Mouse (Mus musculus) midbrain, embryonic 12.5 days (tissue): ENCODE measurements at regions not wholly inside any gene's neighbourhood (a gene's known extent, or its start where the extent isn't known, plus 50 kb on each side); places are given as distances from the start of the nearest gene placed in this dataset.

Source experiments
- ATAC-seq: fragments of 200-750 bp; cut with Nextera tagmentation; 2 replicates; pipeline ENCODE4 v1.8.0; 2017; ENCODE audit warnings: low read depth, moderate TSS enrichment, moderate library complexity; ENCODE audit not compliant: low FRiP score
- H3K27ac ChIP-seq: fragments of 300-500 bp; sonication (generic); replicated peaks from 2 replicates; pipeline ENCODE4 v1.5.1; 2016; ENCODE audit warnings: mild to moderate bottlenecking
- H3K27me3 ChIP-seq: fragments of 300-500 bp; sonication (generic); 2 replicates; pipeline ENCODE4 v1.6.1; 2016; ENCODE audit warnings: mild to moderate bottlenecking
- H3K36me3 ChIP-seq: fragments of 300-500 bp; sonication (generic); 2 replicates; pipeline ENCODE4 v1.6.1; 2016
- H3K4me1 ChIP-seq: fragments of 300-500 bp; sonication (generic); 2 replicates; pipeline ENCODE4 v1.6.1; 2016
- H3K4me2 ChIP-seq: fragments of 300-500 bp; sonication (generic); replicated peaks from 2 replicates; pipeline ENCODE4 v1.6.1; 2016; ENCODE audit warnings: mild to moderate bottlenecking, moderate library complexity
- H3K4me3 ChIP-seq: fragments of 300-500 bp; sonication (generic); 2 replicates; pipeline ENCODE4 v1.5.1; 2016; ENCODE audit warnings: mild to moderate bottlenecking
- H3K9ac ChIP-seq: fragments of 300-500 bp; sonication (generic); replicated peaks from 2 replicates; pipeline ENCODE4 v1.6.1; 2016; ENCODE audit warnings: mild to moderate bottlenecking, moderate library complexity
- H3K9me3 ChIP-seq: fragments of 300-500 bp; sonication (generic); 2 replicates; pipeline ENCODE4 v1.6.1; 2016; ENCODE audit warnings: mild to moderate bottlenecking
- WGBS: fragments of 180-500 bp; shearing (Covaris S2); methylation state at CpG from one replicate; pipeline ENCODE4 v1.1.7; 2016; 5-methylcytosine and 5-hydroxymethylcytosine counted together

DNA sequence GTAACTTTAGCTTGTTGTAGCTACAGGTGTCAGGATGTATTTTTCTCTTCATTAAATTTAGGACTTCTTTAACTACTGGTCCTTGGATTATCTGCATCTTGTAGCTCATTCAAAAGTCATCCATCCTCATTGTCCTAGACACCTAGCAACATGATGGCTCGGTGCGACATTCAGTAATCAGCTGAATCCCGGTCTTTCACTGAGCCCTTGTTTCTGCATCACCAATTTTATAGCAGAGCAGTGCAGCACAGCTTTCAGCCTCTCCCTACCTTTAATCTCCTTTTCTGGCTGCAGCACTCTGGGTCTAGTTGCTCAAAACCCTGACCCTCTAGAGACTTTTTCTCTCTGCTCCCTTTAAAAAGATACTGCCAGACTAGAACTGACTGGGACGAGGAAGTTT, 543.6 kb upstream of the B3galt2 start:
- 56% methylated on average over 4 of the region's 4 CpGs for WGBS
- H3K36me3 ChIP-seq = no peaks in the 10 kb centered on the region
- H3K9ac ChIP-seq = no peak overlapping the region
- no peaks in the 10 kb centered on the region for H3K4me1 ChIP-seq
- H3K27ac ChIP-seq = no peak overlapping the region
- H3K9me3 ChIP-seq = no peaks in the 10 kb centered on the region
- no peak overlapping the region for H3K4me3 ChIP-seq
- no peaks in the 10 kb centered on the region for H3K27me3 ChIP-seq
- ATAC-seq = no peak
- no peak overlapping the region for H3K4me2 ChIP-seq

DNA sequence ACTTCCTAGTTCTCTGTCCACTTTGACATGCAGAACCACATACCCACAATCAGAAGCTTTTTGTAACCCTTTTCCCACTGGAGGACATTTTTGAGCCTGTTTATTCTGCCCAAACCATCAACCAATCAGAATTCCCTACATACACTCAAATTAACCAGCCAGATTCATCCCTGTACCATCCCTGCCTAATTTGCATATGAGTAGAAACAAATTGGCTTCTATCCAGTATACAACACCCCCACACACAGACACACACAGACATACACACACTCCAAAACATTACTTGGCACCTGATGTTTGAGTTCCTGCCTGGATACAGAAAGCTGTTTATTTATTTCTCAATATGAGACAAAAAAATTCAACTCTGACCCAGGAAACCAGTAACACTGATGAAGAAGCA, 542.2 kb upstream of the B3galt2 start:
- Histone ChIP-seq H3K27ac (no peak overlapping the region), H3K27me3 (no peaks in the 10 kb centered on the region), H3K9ac (no peak overlapping the region), H3K36me3 (no peaks in the 10 kb centered on the region), H3K9me3 (no peaks in the 10 kb centered on the region), H3K4me3 (no peak overlapping the region), H3K4me1 (no peaks in the 10 kb centered on the region), H3K4me2 (no peak overlapping the region)
- peak; percentile 56; the same call in 1 of the 2 replicates for ATAC-seq

- no peak for ATAC-seq
- Histone ChIP-seq H3K4me1 (no peaks in the 10 kb centered on the region), H3K9ac (no peak overlapping the region), H3K27ac (no peak overlapping the region), H3K9me3 (no peaks in the 10 kb centered on the region), H3K4me2 (no peak overlapping the region), H3K36me3 (no peaks in the 10 kb centered on the region), H3K27me3 (no peaks in the 10 kb centered on the region), H3K4me3 (no peak overlapping the region)
These were observed 518.3 kb upstream of the B3galt2 start for GRCm38 (mm10) chr1:143122185-143122584.

DNA sequence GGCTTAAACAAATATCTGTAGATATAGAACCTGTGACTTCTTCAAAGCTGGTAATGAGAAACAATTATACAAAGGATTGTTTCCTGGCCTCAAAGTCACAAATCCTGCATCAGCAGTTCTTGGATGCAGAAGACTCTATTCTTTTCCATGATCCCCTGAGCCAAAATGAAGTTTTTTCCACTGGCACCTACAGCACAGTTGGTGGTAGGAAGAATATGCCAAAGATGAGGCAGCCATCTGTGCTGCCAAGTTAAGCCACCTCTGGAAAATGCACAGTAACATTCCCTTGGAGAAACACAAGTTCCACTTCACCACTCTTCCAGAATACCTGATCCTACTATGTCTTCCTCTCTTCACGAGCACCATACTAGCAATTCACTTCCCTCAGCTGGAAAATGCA, 510.2 kb upstream of the B3galt2 start:
- 85% methylated on average over 1 of the region's 1 CpGs for WGBS
- ATAC-seq = no peak
- no peaks in the 10 kb centered on the region for H3K27me3 ChIP-seq
- H3K4me3 ChIP-seq = no peak overlapping the region
- H3K9ac ChIP-seq = no peak overlapping the region
- no peaks in the 10 kb centered on the region for H3K9me3 ChIP-seq
- H3K27ac ChIP-seq = no peak overlapping the region
- H3K36me3 ChIP-seq = no peaks in the 10 kb centered on the region
- H3K4me2 ChIP-seq = no peak overlapping the region
- H3K4me1 ChIP-seq = no peaks in the 10 kb centered on the region

DNA sequence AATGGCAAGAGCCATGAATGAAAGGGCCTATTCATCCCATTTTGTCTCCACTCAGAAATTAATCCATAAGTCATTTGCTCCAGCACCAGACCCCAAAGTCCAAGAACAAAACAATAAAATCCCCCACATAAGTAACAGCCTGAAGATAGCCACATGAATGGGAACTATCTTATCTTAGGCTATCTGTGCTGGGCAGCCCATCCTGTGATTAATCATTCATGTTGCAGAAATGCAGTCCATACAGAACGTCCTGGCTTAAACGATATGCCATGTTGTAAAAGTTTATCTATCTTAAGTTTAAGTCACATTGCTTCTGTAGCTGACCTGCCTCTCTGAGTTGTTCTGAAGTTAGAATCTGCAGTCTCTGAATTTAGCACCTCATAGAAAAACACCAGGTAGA, 507.7 kb upstream of the B3galt2 start:
- H3K4me1 ChIP-seq = no peaks in the 10 kb centered on the region
- no peak overlapping the region for H3K27ac ChIP-seq
- WGBS = 88% methylated on average over 2 of the region's 2 CpGs
- ATAC-seq = no peak
- no peak overlapping the region for H3K4me3 ChIP-seq
- H3K9me3 ChIP-seq = no peaks in the 10 kb centered on the region
- no peaks in the 10 kb centered on the region for H3K27me3 ChIP-seq
- H3K9ac ChIP-seq = no peak overlapping the region
- H3K36me3 ChIP-seq = no peaks in the 10 kb centered on the region
- H3K4me2 ChIP-seq = no peak overlapping the region

DNA sequence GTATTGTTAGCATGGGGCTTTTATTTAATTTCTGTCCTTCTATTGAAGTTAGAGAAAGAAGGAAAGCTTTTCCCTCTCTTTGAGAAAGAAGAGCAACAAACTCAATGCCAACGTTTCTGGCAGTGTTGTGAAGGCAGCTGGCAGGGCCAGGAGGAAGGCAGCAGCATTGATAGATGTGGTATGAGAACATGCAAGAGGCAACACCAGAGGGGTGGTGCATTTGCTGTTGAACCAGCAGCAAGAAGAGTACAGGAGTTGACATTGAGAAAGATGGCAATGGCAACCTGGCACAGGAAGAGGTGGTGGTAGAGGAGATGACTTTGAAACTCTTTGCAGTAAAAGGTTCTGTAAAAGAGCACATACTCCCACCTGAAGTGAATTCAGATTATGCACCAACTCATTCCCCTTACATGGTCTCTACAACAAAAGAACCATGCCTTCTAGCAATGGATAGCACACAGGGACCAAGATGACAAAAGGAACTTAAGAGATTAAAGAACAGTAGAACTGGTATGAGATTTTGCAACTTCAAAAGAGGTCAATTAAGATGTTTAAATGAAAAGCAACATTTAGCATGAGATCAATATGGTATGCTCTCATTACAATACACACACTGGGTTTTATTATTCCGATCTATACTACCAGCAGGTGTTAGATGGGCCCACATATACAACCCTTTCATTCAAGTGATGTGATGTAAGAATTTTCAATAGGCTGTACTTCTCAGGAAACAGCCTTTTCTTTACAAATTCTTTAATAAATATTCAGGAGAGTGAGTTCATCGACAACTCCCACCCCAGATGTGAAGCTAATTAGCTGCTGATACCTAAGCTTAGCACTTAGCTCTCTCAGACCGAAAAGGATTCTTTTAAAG, 495.1 kb upstream of the B3galt2 start:
- H3K9ac ChIP-seq = no peak overlapping the region
- no peaks in the 10 kb centered on the region for H3K9me3 ChIP-seq
- no peak overlapping the region for H3K4me3 ChIP-seq
- no peaks in the 10 kb centered on the region for H3K27me3 ChIP-seq
- H3K36me3 ChIP-seq = no peaks in the 10 kb centered on the region
- ATAC-seq = peak; percentile 85
- no peak overlapping the region for H3K27ac ChIP-seq
- peaks cover 6% of the 10 kb centered on the region; the same call in 1 of the 2 replicates for H3K4me1 ChIP-seq
- 41% methylated on average over 4 of the region's 4 CpGs for WGBS
- no peak overlapping the region for H3K4me2 ChIP-seq

- H3K9ac ChIP-seq = no peak overlapping the region
- H3K36me3 ChIP-seq = no peaks in the 10 kb centered on the region
- no peaks in the 10 kb centered on the region for H3K4me1 ChIP-seq
- ATAC-seq = no peak
- H3K4me3 ChIP-seq = no peak overlapping the region
- H3K27me3 ChIP-seq = no peaks in the 10 kb centered on the region
- H3K4me2 ChIP-seq = no peak overlapping the region
- no peaks in the 10 kb centered on the region for H3K9me3 ChIP-seq
- WGBS = 89% methylated on average over 9 of the region's 9 CpGs
- H3K27ac ChIP-seq = no peak overlapping the region
These were observed 469.2 kb upstream of the B3galt2 start for GRCm38 (mm10) chr1:143171286-143171685.

- H3K4me1 ChIP-seq = no peaks in the 10 kb centered on the region
- H3K4me2 ChIP-seq = no peak overlapping the region
- no peaks in the 10 kb centered on the region for H3K9me3 ChIP-seq
- H3K4me3 ChIP-seq = no peak overlapping the region
- ATAC-seq = no peak
- WGBS = 83% methylated on average over 2 of the region's 2 CpGs
- H3K36me3 ChIP-seq = no peaks in the 10 kb centered on the region
- H3K9ac ChIP-seq = no peak overlapping the region
- H3K27ac ChIP-seq = no peak overlapping the region
- no peaks in the 10 kb centered on the region for H3K27me3 ChIP-seq
These were observed 466.6 kb upstream of the B3galt2 start for GRCm38 (mm10) chr1:143173836-143174235.

DNA sequence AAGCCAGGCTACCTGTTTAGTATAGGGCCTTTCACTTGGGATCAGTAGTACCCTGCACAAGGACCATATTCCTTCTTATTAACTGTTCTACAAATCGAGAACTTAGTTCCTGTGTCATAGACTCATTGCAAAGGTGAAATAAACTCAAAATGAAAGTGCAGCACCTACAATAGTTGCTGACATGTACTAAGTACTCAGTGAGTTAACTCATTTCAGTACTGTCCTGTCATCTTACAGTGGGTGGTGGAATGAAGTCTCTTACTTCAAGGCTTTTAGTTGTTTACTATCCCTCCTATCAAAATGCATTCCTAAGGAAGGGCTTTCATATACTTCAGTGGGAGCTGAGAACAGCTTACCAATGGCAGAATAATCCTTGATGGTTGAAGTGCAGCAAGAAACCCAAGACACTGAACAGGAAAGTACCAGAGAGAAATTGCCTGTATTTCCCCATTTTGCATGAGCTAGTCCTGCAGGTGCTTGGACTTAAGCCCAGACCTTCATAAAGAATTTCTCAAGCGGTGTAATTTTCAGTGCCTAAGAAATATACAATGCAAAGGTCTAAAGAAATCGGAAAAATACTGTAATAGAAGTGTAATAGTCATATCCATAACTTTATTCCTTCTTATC, 448.2 kb upstream of the B3galt2 start:
- H3K27ac ChIP-seq = no peak overlapping the region
- ATAC-seq = no peak
- no peak overlapping the region for H3K9ac ChIP-seq
- no peaks in the 10 kb centered on the region for H3K4me1 ChIP-seq
- no peak overlapping the region for H3K4me3 ChIP-seq
- H3K9me3 ChIP-seq = no peaks in the 10 kb centered on the region
- 85% methylated on average over 3 of the region's 3 CpGs for WGBS
- H3K4me2 ChIP-seq = no peak overlapping the region
- no peaks in the 10 kb centered on the region for H3K27me3 ChIP-seq
- H3K36me3 ChIP-seq = no peaks in the 10 kb centered on the region

DNA sequence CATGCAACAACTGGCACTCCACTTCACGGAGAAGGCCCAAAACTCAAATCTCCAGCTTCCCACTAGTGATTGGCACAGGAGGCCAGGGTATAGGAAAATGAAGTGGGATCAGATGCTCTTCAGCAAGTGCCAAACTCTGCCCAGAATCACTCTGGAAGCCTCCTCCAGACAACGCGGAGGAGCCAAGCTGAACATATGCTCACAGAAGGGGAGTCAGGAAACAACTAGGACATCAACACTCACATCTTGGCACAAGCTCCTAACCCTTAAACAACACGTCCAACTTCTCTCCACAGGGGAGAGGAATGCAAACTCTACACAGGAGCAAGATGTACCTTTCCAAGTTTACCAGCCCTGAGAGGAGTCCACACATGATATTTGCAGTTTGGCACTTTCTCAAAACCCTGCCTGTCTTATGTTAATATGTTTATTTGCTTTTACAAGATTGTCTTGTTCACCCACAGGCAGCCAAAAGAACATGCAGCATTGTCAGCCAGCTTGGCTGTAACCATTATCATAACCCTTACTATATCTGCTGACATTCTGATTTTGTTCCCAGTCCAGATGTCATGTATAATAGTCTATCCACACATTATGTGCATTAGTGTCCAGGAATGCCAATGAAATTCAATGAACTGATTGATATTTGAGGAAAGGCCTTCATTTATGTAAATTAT, 440.1 kb upstream of the B3galt2 start:
- Histone ChIP-seq H3K36me3 (no peaks in the 10 kb centered on the region), H3K4me3 (no peak overlapping the region), H3K27ac (no peak overlapping the region), H3K9me3 (no peaks in the 10 kb centered on the region), H3K9ac (no peak overlapping the region), H3K4me1 (no peaks in the 10 kb centered on the region), H3K27me3 (no peaks in the 10 kb centered on the region), H3K4me2 (no peak overlapping the region)
- WGBS = 86% methylated on average over 4 of the region's 4 CpGs
- no peak for ATAC-seq

GRCm38 (mm10) chr1:143200971-143201370, 439.5 kb upstream of the B3galt2 start:
- no peak overlapping the region for H3K27ac ChIP-seq
- WGBS = 89% methylated on average over 5 of the region's 5 CpGs
- H3K9me3 ChIP-seq = no peaks in the 10 kb centered on the region
- H3K4me2 ChIP-seq = no peak overlapping the region
- no peak overlapping the region for H3K9ac ChIP-seq
- ATAC-seq = no peak
- no peaks in the 10 kb centered on the region for H3K4me1 ChIP-seq
- no peak overlapping the region for H3K4me3 ChIP-seq
- no peaks in the 10 kb centered on the region for H3K36me3 ChIP-seq
- no peaks in the 10 kb centered on the region for H3K27me3 ChIP-seq

DNA sequence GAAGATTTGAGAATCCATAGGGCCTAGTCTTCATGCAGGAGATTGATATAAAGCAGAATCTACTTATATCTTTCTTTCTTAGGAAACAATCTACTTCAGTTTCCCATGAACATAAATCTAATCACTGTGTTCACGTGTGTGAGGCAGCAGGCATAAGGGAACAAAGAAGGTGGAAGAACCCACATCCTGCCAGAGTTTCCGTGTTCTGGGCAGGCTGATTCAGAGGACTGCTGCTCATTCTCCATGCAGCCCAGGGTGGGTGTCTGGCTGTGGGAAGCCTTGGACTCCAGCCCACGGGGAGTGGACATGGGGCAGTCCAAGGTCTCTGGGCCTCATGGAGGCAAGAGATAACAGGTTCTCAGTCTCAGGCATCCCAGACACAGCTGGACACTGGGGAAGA, 438.3 kb upstream of the B3galt2 start:
- Histone ChIP-seq H3K4me2 (no peak overlapping the region), H3K36me3 (no peaks in the 10 kb centered on the region), H3K4me1 (no peaks in the 10 kb centered on the region), H3K27ac (no peak overlapping the region), H3K9ac (no peak overlapping the region), H3K27me3 (no peaks in the 10 kb centered on the region), H3K9me3 (no peaks in the 10 kb centered on the region), H3K4me3 (no peak overlapping the region)
- ATAC-seq = no peak
- WGBS = 81% methylated on average over 3 of the region's 3 CpGs
